Mouse (Mus musculus): ENCODE data around the gene Hck. TPM values are rescaled to one million over a fixed set of nuclear protein-coding genes. Genes with fewer than 3 reads are reported as not detected.
A peak's percentile ranks its signal among the peaks of the same experiment; 100 is the strongest.

Gene Hck
- polyA plus RNA-seq, 1 experiment from 2014 or later = 1.1 TPM

GRCm38 (mm10) chr2:153081866-153082265, 26.4 kb upstream of the Hck start:
- no peaks in the 10 kb centered on the region for H3K36me3 ChIP-seq
- H3K9me3 ChIP-seq (replicated peaks) = no peaks in the 10 kb centered on the region
- no peaks in the 10 kb centered on the region for H3K4me1 ChIP-seq
- H3K27ac ChIP-seq = no peak overlapping the region
- H3K4me3 ChIP-seq = no peak overlapping the region
- 90% methylated on average over 6 of the region's 6 CpGs for WGBS
- H3K27me3 ChIP-seq (ENCODE audit: low read depth, poor library complexity, severe bottlenecking) = peaks cover 8% of the 10 kb centered on the region; the same call in 1 of the 2 replicates
- no peak for DNase-seq (ENCODE audit: low spot score)

- Histone ChIP-seq H3K27ac (no peak overlapping the region), H3K36me3 (no peaks in the 10 kb centered on the region), H3K4me1 (no peaks in the 10 kb centered on the region), H3K9me3 (replicated peaks) (no peaks in the 10 kb centered on the region), H3K4me3 (no peak overlapping the region), H3K27me3 (ENCODE audit: low read depth, poor library complexity, severe bottlenecking) (peaks cover 4% of the 10 kb centered on the region; the same call in 1 of the 2 replicates)
- DNase-seq (ENCODE audit: low spot score) = no peak
- WGBS = 88% methylated on average over 8 of the region's 8 CpGs
Measured at GRCm38 (mm10) chr2:153083275-153083674, 25.0 kb upstream of the Hck start.

GRCm38 (mm10) chr2:153083824-153084223, 24.4 kb upstream of the Hck start:
- Histone ChIP-seq H3K36me3 (no peaks in the 10 kb centered on the region), H3K27ac (no peak overlapping the region), H3K4me3 (no peak overlapping the region), H3K27me3 (ENCODE audit: low read depth, poor library complexity, severe bottlenecking) (no peaks in the 10 kb centered on the region), H3K4me1 (no peaks in the 10 kb centered on the region), H3K9me3 (replicated peaks) (no peaks in the 10 kb centered on the region)
- DNase-seq (ENCODE audit: low spot score) = no peak
- WGBS = 86% methylated on average over 4 of the region's 4 CpGs

- WGBS = 72% methylated on average over 7 of the region's 7 CpGs
- Histone ChIP-seq H3K4me1 (no peaks in the 10 kb centered on the region), H3K36me3 (no peaks in the 10 kb centered on the region), H3K27me3 (ENCODE audit: low read depth, poor library complexity, severe bottlenecking) (no peaks in the 10 kb centered on the region), H3K27ac (no peak overlapping the region), H3K4me3 (no peak overlapping the region), H3K9me3 (replicated peaks) (no peaks in the 10 kb centered on the region)
- DNase-seq (ENCODE audit: low spot score) = no peak
Measured at GRCm38 (mm10) chr2:153084261-153084976, 23.8 kb upstream of the Hck start.

- Histone ChIP-seq H3K4me1 (peaks cover 4% of the 10 kb centered on the region; the same call in 1 of the 2 replicates), H3K9me3 (replicated peaks) (no peaks in the 10 kb centered on the region), H3K27me3 (ENCODE audit: low read depth, poor library complexity, severe bottlenecking) (no peaks in the 10 kb centered on the region), H3K27ac (no peak overlapping the region), H3K4me3 (no peak overlapping the region), H3K36me3 (no peaks in the 10 kb centered on the region)
- WGBS = 91% methylated on average over 6 of the region's 6 CpGs
- DNase-seq (ENCODE audit: low spot score) = no peak
Measured at GRCm38 (mm10) chr2:153085556-153085955, 22.7 kb upstream of the Hck start.

GRCm38 (mm10) chr2:153086166-153086565, 22.1 kb upstream of the Hck start:
- Histone ChIP-seq H3K4me1 (peaks cover 8% of the 10 kb centered on the region; the same call in 1 of the 2 replicates), H3K27ac (no peak overlapping the region), H3K9me3 (replicated peaks) (no peaks in the 10 kb centered on the region), H3K27me3 (ENCODE audit: low read depth, poor library complexity, severe bottlenecking) (no peaks in the 10 kb centered on the region), H3K36me3 (no peaks in the 10 kb centered on the region), H3K4me3 (no peak overlapping the region)
- 89% methylated on average over 4 of the region's 4 CpGs for WGBS
- DNase-seq (ENCODE audit: low spot score) = no peak

GRCm38 (mm10) chr2:153087091-153087490, 21.2 kb upstream of the Hck start:
- no peak overlapping the region for H3K4me3 ChIP-seq
- no peaks in the 10 kb centered on the region for H3K36me3 ChIP-seq
- peaks cover 8% of the 10 kb centered on the region; the same call in 1 of the 2 replicates for H3K4me1 ChIP-seq
- 91% methylated on average over 10 of the region's 10 CpGs for WGBS
- H3K9me3 ChIP-seq (replicated peaks) = no peaks in the 10 kb centered on the region
- no peaks in the 10 kb centered on the region for H3K27me3 ChIP-seq (ENCODE audit: low read depth, poor library complexity, severe bottlenecking)
- DNase-seq (ENCODE audit: low spot score) = no peak
- no peak overlapping the region for H3K27ac ChIP-seq

- Histone ChIP-seq H3K27me3 (ENCODE audit: low read depth, poor library complexity, severe bottlenecking) (no peaks in the 10 kb centered on the region), H3K4me3 (no peak overlapping the region), H3K4me1 (peaks cover 8% of the 10 kb centered on the region; the same call in 1 of the 2 replicates), H3K36me3 (no peaks in the 10 kb centered on the region), H3K27ac (no peak overlapping the region), H3K9me3 (replicated peaks) (no peaks in the 10 kb centered on the region)
- no peak for DNase-seq (ENCODE audit: low spot score)
- WGBS = 82% methylated on average over 2 of the region's 2 CpGs
Measured at GRCm38 (mm10) chr2:153089316-153089715, 19.0 kb upstream of the Hck start.

GRCm38 (mm10) chr2:153090551-153091165, 17.6 kb upstream of the Hck start:
- H3K27me3 ChIP-seq (ENCODE audit: low read depth, poor library complexity, severe bottlenecking) = no peaks in the 10 kb centered on the region
- WGBS = 41% methylated on average over 10 of the region's 10 CpGs
- no peak overlapping the region for H3K27ac ChIP-seq

GRCm38 (mm10) chr2:153107046-153107766, 1.1 kb upstream of the Hck start:
- Histone ChIP-seq H3K36me3 (no peaks in the 10 kb centered on the region), H3K27me3 (ENCODE audit: low read depth, poor library complexity, severe bottlenecking) (peaks cover 75% of the 10 kb centered on the region), H3K9me3 (replicated peaks) (no peaks in the 10 kb centered on the region), H3K27ac (no peak overlapping the region), H3K4me3 (peak overlapping the region; percentile 47), H3K4me1 (peaks cover 20% of the 10 kb centered on the region)
- DNase-seq (ENCODE audit: low spot score) = peak; percentile 34
- WGBS = 33% methylated on average over 23 of the region's 23 CpGs

More at GRCm38 (mm10) chr2:153090551-153091165, 17.6 kb upstream of the Hck start:
- Histone ChIP-seq H3K4me1 (peaks cover 8% of the 10 kb centered on the region; the same call in 1 of the 2 replicates), H3K9me3 (replicated peaks) (no peaks in the 10 kb centered on the region), H3K36me3 (no peaks in the 10 kb centered on the region), H3K4me3 (no peak overlapping the region)
- DNase-seq (ENCODE audit: low spot score) = no peak

- Histone ChIP-seq H3K4me3 (peak overlapping the region; percentile 47), H3K4me1 (peaks cover 20% of the 10 kb centered on the region), H3K27ac (no peak overlapping the region), H3K27me3 (ENCODE audit: low read depth, poor library complexity, severe bottlenecking) (peaks cover 75% of the 10 kb centered on the region), H3K9me3 (replicated peaks) (no peaks in the 10 kb centered on the region), H3K36me3 (no peaks in the 10 kb centered on the region)
- DNase-seq (ENCODE audit: low spot score) = no peak
- WGBS = 3% methylated on average over 15 of the region's 15 CpGs
Measured at GRCm38 (mm10) chr2:153107802-153108201, 466 bp upstream of the Hck start.

GRCm38 (mm10) chr2:153109596-153109995, 1.3 kb downstream of the Hck start:
- Histone ChIP-seq H3K27ac (no peak overlapping the region), H3K4me1 (peaks cover 20% of the 10 kb centered on the region), H3K27me3 (ENCODE audit: low read depth, poor library complexity, severe bottlenecking) (peaks cover 74% of the 10 kb centered on the region), H3K9me3 (replicated peaks) (no peaks in the 10 kb centered on the region), H3K4me3 (no peak overlapping the region), H3K36me3 (no peaks in the 10 kb centered on the region)
- WGBS = 76% methylated on average over 7 of the region's 7 CpGs
- DNase-seq (ENCODE audit: low spot score) = no peak

- 86% methylated on average over 7 of the region's 7 CpGs for WGBS
- H3K27me3 ChIP-seq (ENCODE audit: low read depth, poor library complexity, severe bottlenecking) = peaks cover 57% of the 10 kb centered on the region
- no peak overlapping the region for H3K27ac ChIP-seq
Measured at GRCm38 (mm10) chr2:153111298-153111697, 3.0 kb downstream of the Hck start.

More at GRCm38 (mm10) chr2:153111298-153111697, 3.0 kb downstream of the Hck start:
- no peak for DNase-seq (ENCODE audit: low spot score)
- no peaks in the 10 kb centered on the region for H3K36me3 ChIP-seq
- H3K9me3 ChIP-seq (replicated peaks) = no peaks in the 10 kb centered on the region
- peaks cover 20% of the 10 kb centered on the region for H3K4me1 ChIP-seq
- H3K4me3 ChIP-seq = no peak overlapping the region
